Comparison of ENCODE assay signal across 13 mouse cellular contexts in genomic region chr8:126003546-126003945, GRCm38 (mm10).
"Had no signal": no experiment of that assay in that cellular context is flagged by ENCODE, and none has a peak within 500 bp of the region (broad histone marks: within the 10 kb centered on the region; RNA-seq: fewer than 3 reads in every experiment).

No protein-coding gene starts in this region.

- H3K27ac ChIP-seq: left cerebral cortex, adult 2 months; liver, embryonic 13.5 days had no signal

- DNase-seq: kidney, postnatal 14 days; kidney, postnatal 4 days; layer of hippocampus, postnatal 36 days; liver, embryonic 13.5 days; lung, adult 2 months; lung, postnatal 14 days; lung, postnatal 4 days; midbrain, embryonic 14.5 days; thymus, adult 2 months; thymus, postnatal 14 days; thymus, postnatal 4 days had no signal

- H3K9ac ChIP-seq: liver, embryonic 13.5 days had no signal

- H3K4me1 ChIP-seq: liver, embryonic 13.5 days had no signal

- H3K4me2 ChIP-seq: liver, embryonic 13.5 days; midbrain, embryonic 11.5 days had no signal

- H3K4me3 ChIP-seq: left cerebral cortex, adult 2 months; liver, embryonic 13.5 days had no signal

- H3K9me3 ChIP-seq: liver, embryonic 13.5 days had no signal

- H3K36me3 ChIP-seq: liver, embryonic 13.5 days had no signal
